Mouse (Mus musculus) hindbrain, embryonic 16.5 days (tissue): ENCODE data around the gene Homer2. TPM values are rescaled to one million over a fixed set of nuclear protein-coding genes. Genes with fewer than 3 reads are reported as not detected.

Experiments
- ATAC-seq: fragments of 200-750 bp; cut with Nextera tagmentation; 2 replicates; pipeline ENCODE4 v1.8.0; 2017; ENCODE audit warnings: moderate TSS enrichment, moderate library complexity
- H3K27ac ChIP-seq: fragments of 300-500 bp; sonication (generic); 2 replicates; pipeline ENCODE4 v1.5.1; 2014; ENCODE audit warnings: low read depth, mild to moderate bottlenecking, control low read depth, low read length, moderate library complexity
- H3K27me3 ChIP-seq: fragments of 300-500 bp; sonication (generic); replicated peaks from 2 replicates; pipeline ENCODE4 v1.6.1; 2014; ENCODE audit warnings: low read length; ENCODE audit not compliant: control insufficient read depth, insufficient read depth
- H3K36me3 ChIP-seq: fragments of 300-500 bp; sonication (generic); 2 replicates; pipeline ENCODE4 v1.6.1; 2014; ENCODE audit warnings: mild to moderate bottlenecking, low read length, moderate library complexity, mixed read lengths; ENCODE audit not compliant: control insufficient read depth, insufficient read depth
- H3K4me1 ChIP-seq: fragments of 300-500 bp; sonication (generic); 2 replicates; pipeline ENCODE4 v1.6.1; 2014; ENCODE audit warnings: low read depth, low read length; ENCODE audit not compliant: control insufficient read depth, insufficient read depth
- H3K4me2 ChIP-seq: fragments of 300-500 bp; sonication (generic); 2 replicates; pipeline ENCODE4 v1.6.1; 2014; ENCODE audit warnings: mild to moderate bottlenecking, low read length, control low read depth, moderate library complexity
- H3K4me3 ChIP-seq: fragments of 300-500 bp; sonication (generic); 2 replicates; pipeline ENCODE4 v1.5.1; 2014; ENCODE audit warnings: mild to moderate bottlenecking, low read length, control low read depth, moderate library complexity
- H3K9ac ChIP-seq: fragments of 300-500 bp; sonication (generic); 2 replicates; pipeline ENCODE4 v1.6.1; 2014; ENCODE audit warnings: low read depth, mild to moderate bottlenecking, control low read depth, low read length, moderate library complexity
- H3K9me3 ChIP-seq: fragments of 300-500 bp; sonication (generic); 2 replicates; pipeline ENCODE4 v1.6.1; 2014; ENCODE audit warnings: mild to moderate bottlenecking, low read length, moderate library complexity; ENCODE audit not compliant: control insufficient read depth
- WGBS: fragments of 180-500 bp; shearing (Covaris S2); extraction: QIAGEN DNeasy Blood & Tissue Kit; methylation state at CpG from one replicate; pipeline ENCODE4 v1.1.7; 2014; 5-methylcytosine and 5-hydroxymethylcytosine counted together
- polyA plus RNA-seq: library from polyadenylated mRNA; unstranded; fragments of >200 nt; fragmentation: Nextera tagmentation; extraction: Ambion mirVana; gene quantifications from 2 replicates; pipeline ENCODE4 v1.2.1, GENCODE M21; 2015

Gene Homer2
- polyA plus RNA-seq, 1 experiment from 2014 or later = 26.3 TPM

- WGBS = 44% methylated on average over 7 of the region's 7 CpGs
- H3K27me3 ChIP-seq = no peaks in the 10 kb centered on the region
- no peak overlapping the region for H3K27ac ChIP-seq
Measured at GRCm38 (mm10) chr7:81565381-81566055, 141.8 kb downstream of the Homer2 start.

GRCm38 (mm10) chr7:81564766-81565165, 142.6 kb downstream of the Homer2 start:
- WGBS = 77% methylated on average over 7 of the region's 7 CpGs
- H3K9ac ChIP-seq = no peak overlapping the region
- H3K4me1 ChIP-seq = no peaks in the 10 kb centered on the region
- ATAC-seq = no peak
- H3K4me2 ChIP-seq = no peak overlapping the region
- no peak overlapping the region for H3K27ac ChIP-seq
- no peaks in the 10 kb centered on the region for H3K27me3 ChIP-seq
- no peaks in the 10 kb centered on the region for H3K9me3 ChIP-seq
- H3K36me3 ChIP-seq = no peaks in the 10 kb centered on the region
- no peak overlapping the region for H3K4me3 ChIP-seq

More at GRCm38 (mm10) chr7:81565381-81566055, 141.8 kb downstream of the Homer2 start:
- Histone ChIP-seq H3K4me1 (no peaks in the 10 kb centered on the region), H3K9me3 (no peaks in the 10 kb centered on the region), H3K9ac (no peak overlapping the region), H3K4me2 (no peak overlapping the region), H3K4me3 (no peak overlapping the region), H3K36me3 (no peaks in the 10 kb centered on the region)
- no peak for ATAC-seq

GRCm38 (mm10) chr7:81563506-81564015, 143.8 kb downstream of the Homer2 start:
- Histone ChIP-seq H3K9ac (no peak overlapping the region), H3K9me3 (no peaks in the 10 kb centered on the region), H3K36me3 (no peaks in the 10 kb centered on the region), H3K27me3 (no peaks in the 10 kb centered on the region), H3K4me3 (no peak overlapping the region), H3K4me2 (no peak overlapping the region), H3K27ac (no peak overlapping the region), H3K4me1 (no peaks in the 10 kb centered on the region)
- 87% methylated on average over 4 of the region's 4 CpGs for WGBS
- ATAC-seq = no peak

GRCm38 (mm10) chr7:81561211-81561610, 146.1 kb downstream of the Homer2 start:
- H3K4me1 ChIP-seq = no peaks in the 10 kb centered on the region
- WGBS = 78% methylated on average over 5 of the region's 5 CpGs
- no peaks in the 10 kb centered on the region for H3K27me3 ChIP-seq
- H3K4me3 ChIP-seq = no peak overlapping the region
- no peak overlapping the region for H3K4me2 ChIP-seq
- no peak overlapping the region for H3K9ac ChIP-seq
- no peak overlapping the region for H3K27ac ChIP-seq
- no peaks in the 10 kb centered on the region for H3K9me3 ChIP-seq
- ATAC-seq = no peak
- H3K36me3 ChIP-seq = no peaks in the 10 kb centered on the region

- Histone ChIP-seq H3K27me3 (no peaks in the 10 kb centered on the region), H3K4me2 (no peak overlapping the region), H3K36me3 (no peaks in the 10 kb centered on the region), H3K27ac (no peak overlapping the region), H3K4me3 (no peak overlapping the region), H3K4me1 (no peaks in the 10 kb centered on the region), H3K9ac (no peak overlapping the region), H3K9me3 (no peaks in the 10 kb centered on the region)
- WGBS = 63% methylated on average over 8 of the region's 8 CpGs
- ATAC-seq = no peak
Measured at GRCm38 (mm10) chr7:81560101-81561049, 147.0 kb downstream of the Homer2 start.

- no peak overlapping the region for H3K4me3 ChIP-seq
- H3K27me3 ChIP-seq = no peaks in the 10 kb centered on the region
- 87% methylated on average over 14 of the region's 14 CpGs for WGBS
- no peaks in the 10 kb centered on the region for H3K4me1 ChIP-seq
- H3K4me2 ChIP-seq = no peak overlapping the region
- ATAC-seq = no peak
- no peak overlapping the region for H3K27ac ChIP-seq
- no peak overlapping the region for H3K9ac ChIP-seq
- no peaks in the 10 kb centered on the region for H3K9me3 ChIP-seq
- H3K36me3 ChIP-seq = no peaks in the 10 kb centered on the region
Measured at GRCm38 (mm10) chr7:81559231-81559980, 147.9 kb downstream of the Homer2 start.

GRCm38 (mm10) chr7:81557985-81558360, 149.4 kb downstream of the Homer2 start:
- H3K9ac ChIP-seq = no peak overlapping the region
- WGBS = 67% methylated on average over 4 of the region's 4 CpGs
- ATAC-seq = no peak

GRCm38 (mm10) chr7:81557252-81557984, 149.9 kb downstream of the Homer2 start:
- ATAC-seq = no peak
- 75% methylated on average over 7 of the region's 7 CpGs for WGBS
- no peak overlapping the region for H3K27ac ChIP-seq
- H3K4me3 ChIP-seq = no peak overlapping the region
- H3K27me3 ChIP-seq = no peaks in the 10 kb centered on the region
- no peak overlapping the region for H3K4me2 ChIP-seq
- no peak overlapping the region for H3K9ac ChIP-seq
- H3K4me1 ChIP-seq = no peaks in the 10 kb centered on the region
- H3K9me3 ChIP-seq = no peaks in the 10 kb centered on the region
- no peaks in the 10 kb centered on the region for H3K36me3 ChIP-seq

More at GRCm38 (mm10) chr7:81557985-81558360, 149.4 kb downstream of the Homer2 start:
- no peak overlapping the region for H3K4me2 ChIP-seq
- H3K9me3 ChIP-seq = no peaks in the 10 kb centered on the region
- no peaks in the 10 kb centered on the region for H3K27me3 ChIP-seq
- no peak overlapping the region for H3K27ac ChIP-seq
- no peak overlapping the region for H3K4me3 ChIP-seq
- H3K36me3 ChIP-seq = no peaks in the 10 kb centered on the region
- no peaks in the 10 kb centered on the region for H3K4me1 ChIP-seq
